Mouse (Mus musculus) CH12.LX (cell line): ENCODE results near the gene Dcun1d4. TPM values are rescaled to one million over a fixed set of nuclear protein-coding genes. Genes with fewer than 3 reads are reported as not detected.

Experiments used
- DNase-seq: peaks from one replicate; pipeline ENCODE4 v3.0.0-alpha.2; 2013; ENCODE audit errors: extremely low read depth
- H3K27ac ChIP-seq: 2 replicates; pipeline ENCODE4 v1.5.1; 2012; ENCODE audit warnings: low read depth, mild to moderate bottlenecking, control low read depth, moderate library complexity; ENCODE audit not compliant: insufficient read depth
- H3K27me3 ChIP-seq: replicated peaks from 2 replicates; pipeline ENCODE3; 2012; ENCODE audit warnings: inconsistent platforms
- H3K36me3 ChIP-seq, 2 experiments: replicated peaks in 1 of 2; 2 replicates each; pipeline versions ENCODE3 to v1.6.1; 2012; ENCODE audit warnings: inconsistent platforms in 1 of 2, low read length in 1 of 2, mild to moderate bottlenecking in 1 of 2, mixed read lengths in 1 of 2, moderate library complexity in 1 of 2; ENCODE audit not compliant: control insufficient read depth in 1 of 2, insufficient read depth in 1 of 2
- H3K4me1 ChIP-seq, 2 experiments: 2 replicates each; pipeline ENCODE4 v1.6.1; 2012; ENCODE audit warnings: inconsistent platforms in 1 of 2, moderate library complexity in 1 of 2; ENCODE audit not compliant: insufficient read depth in 2 of 2, control insufficient read depth in 1 of 2
- H3K4me2 ChIP-seq: 2 replicates; pipeline ENCODE4 v1.6.1; 2012; ENCODE audit warnings: low read depth, mild to moderate bottlenecking, control low read depth; ENCODE audit not compliant: poor library complexity, insufficient read depth, severe bottlenecking
- H3K4me3 ChIP-seq, 3 experiments: fragments of 150-350 bp in 1 of 3; sonication (generic) in 1 of 3; replicated peaks in 1 of 3; 2 replicates each; pipeline versions ENCODE3 to v1.5.1; 2011 to 2012; ENCODE audit warnings: low read depth in 2 of 3, low read length in 2 of 3, mild to moderate bottlenecking in 2 of 3, moderate library complexity in 2 of 3, control low read depth in 1 of 3, improper control_type of control experiment in 1 of 3, inconsistent platforms in 1 of 3, mixed read lengths in 1 of 3; ENCODE audit not compliant: poor library complexity in 1 of 3
- H3K79me2 ChIP-seq: replicated peaks from 2 replicates; pipeline ENCODE4 v1.6.1; 2012; ENCODE audit warnings: mild to moderate bottlenecking, moderate library complexity; ENCODE audit not compliant: control insufficient read depth, poor library complexity, insufficient read depth, severe bottlenecking; ENCODE audit errors: extremely low read depth
- H3K9ac ChIP-seq: 2 replicates; pipeline ENCODE4 v1.6.1; 2012; ENCODE audit warnings: low read depth, mild to moderate bottlenecking, control low read depth, moderate library complexity; ENCODE audit not compliant: insufficient read depth
- H3K9me3 ChIP-seq: replicated peaks from 2 replicates; pipeline ENCODE3; 2012; ENCODE audit warnings: low read length, inconsistent platforms, mixed read lengths
- ELF1 ChIP-seq: IDR thresholded peaks from 2 replicates; pipeline ENCODE4 v1.6.1; 2014; ENCODE audit warnings: low read depth, mild to moderate bottlenecking, inconsistent platforms, low read length, improper control_type of control experiment
- HCFC1 ChIP-seq: IDR thresholded peaks from 2 replicates; pipeline ENCODE4 v1.6.1; 2012; ENCODE audit warnings: low read depth, mild to moderate bottlenecking, inconsistent platforms, low read length, improper control_type of control experiment
- IRF4 ChIP-seq: IDR thresholded peaks from 2 replicates; pipeline ENCODE4 v1.6.1; 2014; ENCODE audit warnings: low read depth, mild to moderate bottlenecking, inconsistent platforms, low read length, improper control_type of control experiment
- KAT2A ChIP-seq: IDR thresholded peaks from 2 replicates; pipeline ENCODE4 v1.6.1; 2012; ENCODE audit warnings: low read length, improper control_type of control experiment, inconsistent platforms; ENCODE audit not compliant: insufficient replicate concordance
- MAFK ChIP-seq: IDR thresholded peaks from 2 replicates; pipeline ENCODE4 v1.6.1; 2011; ENCODE audit warnings: low read length, improper control_type of control experiment; ENCODE audit not compliant: insufficient replicate concordance
- MAZ ChIP-seq: IDR thresholded peaks from 2 replicates; pipeline ENCODE4 v1.6.1; 2012; ENCODE audit warnings: low read depth, mild to moderate bottlenecking, inconsistent platforms, low read length, improper control_type of control experiment, moderate library complexity
- MEF2A ChIP-seq: IDR thresholded peaks from 2 replicates; pipeline ENCODE4 v1.6.1; 2014; ENCODE audit warnings: low read depth, mild to moderate bottlenecking, inconsistent platforms, low read length, improper control_type of control experiment, borderline replicate concordance
- MYC ChIP-seq: IDR thresholded peaks from 2 replicates; pipeline ENCODE4 v1.6.1; 2011; ENCODE audit warnings: low read depth, mild to moderate bottlenecking, improper control_type of control experiment, low read length
- NELFE ChIP-seq: IDR thresholded peaks from 2 replicates; pipeline ENCODE4 v1.6.1; 2011; ENCODE audit warnings: low read depth, low read length, improper control_type of control experiment
- PAX5 ChIP-seq: IDR thresholded peaks from 2 replicates; pipeline ENCODE4 v1.6.1; 2012; ENCODE audit warnings: low read length, inconsistent platforms, mixed read lengths
- POLR2AphosphoS2 ChIP-seq: IDR thresholded peaks from 2 replicates; pipeline ENCODE4 v1.6.1; 2011; ENCODE audit warnings: low read depth, low read length, improper control_type of control experiment
- SMC3 ChIP-seq: IDR thresholded peaks from 2 replicates; pipeline ENCODE4 v1.6.1; 2011; ENCODE audit warnings: low read depth, low read length, improper control_type of control experiment
- TBP ChIP-seq: conservative IDR thresholded peaks from 2 replicates; pipeline ENCODE4 v1.6.1; 2011; ENCODE audit warnings: low read depth, low read length, improper control_type of control experiment
- TCF12 ChIP-seq: IDR thresholded peaks from 2 replicates; pipeline ENCODE4 v1.6.1; 2014; ENCODE audit warnings: low read depth, mild to moderate bottlenecking, inconsistent platforms, low read length, improper control_type of control experiment
- UBTF ChIP-seq: IDR thresholded peaks from 2 replicates; pipeline ENCODE4 v1.6.1; 2012; ENCODE audit warnings: low read depth, mild to moderate bottlenecking, inconsistent platforms, low read length, improper control_type of control experiment, moderate library complexity
- USF1 ChIP-seq: IDR thresholded peaks from 2 replicates; pipeline ENCODE4 v1.6.1; 2014; ENCODE audit warnings: low read depth, mild to moderate bottlenecking, inconsistent platforms, low read length, improper control_type of control experiment
- USF2 ChIP-seq: conservative IDR thresholded peaks from 2 replicates; pipeline ENCODE4 v1.6.1; 2011; ENCODE audit warnings: low read depth, low read length, improper control_type of control experiment
- ZMIZ1 ChIP-seq: IDR thresholded peaks from 2 replicates; pipeline ENCODE4 v1.6.1; 2012; ENCODE audit warnings: low read depth, mild to moderate bottlenecking, inconsistent platforms, low read length, improper control_type of control experiment
- dilution Hi-C: fragments of 300-500 bp; cut with MboI; formaldehyde crosslinking; loops from 2 replicates; pipeline ENCODE4 v1.14.3; 2020; ENCODE audit warnings: low sequenced_read_pairs; ENCODE audit not compliant: extremely low pct_unique_long_range_greater_than_20kb, extremely low pct_ligation_motif_present
- in situ Hi-C: fragments of 300-500 bp; cut with MboI; formaldehyde crosslinking; loops from 3 replicates; pipeline ENCODE4 v1.14.3; 2019; ENCODE audit warnings: low sequenced_read_pairs, low pct_ligation_motif_present, low pct_unique_long_range_greater_than_20kb, mixed read lengths
- polyA plus RNA-seq: library from polyadenylated mRNA; unstranded; fragments of >175 nt; gene quantifications from 2 replicates; pipeline ENCODE4 v1.2.1, GENCODE M21; 2012; ENCODE audit warnings: low read depth; ENCODE audit not compliant: insufficient read length
- total RNA-seq, 2 experiments: library from RNA; depleted of rRNA; stranded (reverse); fragments of 300-350 nt in 1 of 2; fragments of >200 nt in 1 of 2; gene quantifications; 2 replicates each; pipeline ENCODE4 v1.2.3; 2012 to 2014

Gene Dcun1d4
- total and polyA plus RNA-seq, 3 experiments: 1.4 to 3.9 (median 1.7) TPM

- in situ Hi-C loops: no loop called here
- no peak overlapping the region for H3K4me3 ChIP-seq
- no peak overlapping the region for H3K27ac ChIP-seq
- H3K4me2 ChIP-seq: no peak overlapping the region
- no peak for DNase-seq
- no peaks in the 10 kb centered on the region for H3K27me3 ChIP-seq
- peaks cover 0 to 1% of the 10 kb centered on the region in 2 experiments; a peak in 1 of 4 replicates for H3K4me1 ChIP-seq
- H3K36me3 ChIP-seq: no peaks in the 10 kb centered on the region
- no peaks in the 10 kb centered on the region for H3K79me2 ChIP-seq
- no peak for TF ChIP-seq MAZ
- TF ChIP-seq SMC3: no peak
- TF ChIP-seq MAFK: no peak
- TF ChIP-seq USF1: no peak
- no peak for TF ChIP-seq MYC
- dilution Hi-C loops: no loop called here
- no peaks in the 10 kb centered on the region for H3K9me3 ChIP-seq
- H3K9ac ChIP-seq: no peak overlapping the region
Measured at GRCm38 (mm10) chr5:73566119-73566518, 85.3 kb downstream of the Dcun1d4 start.

- no peak overlapping the region for H3K4me3 ChIP-seq
- in situ Hi-C loops (no loop called here), dilution Hi-C loops (no loop called here)
- no peak for DNase-seq
- H3K9me3 ChIP-seq: no peaks in the 10 kb centered on the region
- no peak overlapping the region for H3K27ac ChIP-seq
- no peak overlapping the region for H3K9ac ChIP-seq
- no peaks in the 10 kb centered on the region for H3K27me3 ChIP-seq
- no peaks in the 10 kb centered on the region for H3K79me2 ChIP-seq
- H3K4me1 ChIP-seq: peaks cover 0 to 4% of the 10 kb centered on the region in 2 experiments; a peak in 1 of 4 replicates
- H3K36me3 ChIP-seq: no peaks in the 10 kb centered on the region
- H3K4me2 ChIP-seq: no peak overlapping the region
- TF ChIP-seq TCF12 (no peak), TBP (no peak), PAX5 (no peak), NELFE (no peak), KAT2A (no peak), UBTF (no peak), HCFC1 (no peak), ELF1 (no peak), MEF2A (no peak), ZMIZ1 (no peak)
Measured at GRCm38 (mm10) chr5:73566892-73567291, 86.1 kb downstream of the Dcun1d4 start.

- TF ChIP-seq IRF4: no peak
- TF ChIP-seq SMC3: no peak
- no peak for TF ChIP-seq MAZ
- TF ChIP-seq POLR2AphosphoS2: no peak
- TF ChIP-seq ZMIZ1: no peak
- TF ChIP-seq USF2: no peak
- Histone ChIP-seq H3K36me3 (no peaks in the 10 kb centered on the region), H3K4me2 (no peak overlapping the region), H3K4me3 (no peak overlapping the region), H3K27me3 (no peaks in the 10 kb centered on the region), H3K9ac (no peak overlapping the region), H3K79me2 (no peaks in the 10 kb centered on the region), H3K27ac (no peak overlapping the region), H3K4me1 (peaks cover 2 to 4% of the 10 kb centered on the region in 2 experiments; a peak in 1 of 4 replicates), H3K9me3 (no peaks in the 10 kb centered on the region)
- peak; percentile 39 for DNase-seq
- dilution Hi-C loops: no loop called here
- in situ Hi-C loops: no loop called here
Measured at GRCm38 (mm10) chr5:73569181-73569580, 88.4 kb downstream of the Dcun1d4 start.
